Mouse (Mus musculus) c-Kit-positive CD71-negative TER-119-negative erythroid progenitor cells, embryonic 14.5 days (primary cell): ENCODE results near the gene Olfr325.

Experiments used
- DNase-seq: peaks from one replicate; pipeline ENCODE4 v3.0.0-alpha.2; 2013; ENCODE audit warnings: low read depth

Olfr325 gene

GRCm38 (mm10) chr11:58630401-58630800 is 52.9 kb downstream of the Olfr325 start, which contains the start of gene Olfr323:
Gene Olfr323, minus strand, starts transcription at chr11:58630501.
- DNase-seq: no peak
